ENCODE assay signal across 8 mouse cellular contexts in the genomic region with DNA sequence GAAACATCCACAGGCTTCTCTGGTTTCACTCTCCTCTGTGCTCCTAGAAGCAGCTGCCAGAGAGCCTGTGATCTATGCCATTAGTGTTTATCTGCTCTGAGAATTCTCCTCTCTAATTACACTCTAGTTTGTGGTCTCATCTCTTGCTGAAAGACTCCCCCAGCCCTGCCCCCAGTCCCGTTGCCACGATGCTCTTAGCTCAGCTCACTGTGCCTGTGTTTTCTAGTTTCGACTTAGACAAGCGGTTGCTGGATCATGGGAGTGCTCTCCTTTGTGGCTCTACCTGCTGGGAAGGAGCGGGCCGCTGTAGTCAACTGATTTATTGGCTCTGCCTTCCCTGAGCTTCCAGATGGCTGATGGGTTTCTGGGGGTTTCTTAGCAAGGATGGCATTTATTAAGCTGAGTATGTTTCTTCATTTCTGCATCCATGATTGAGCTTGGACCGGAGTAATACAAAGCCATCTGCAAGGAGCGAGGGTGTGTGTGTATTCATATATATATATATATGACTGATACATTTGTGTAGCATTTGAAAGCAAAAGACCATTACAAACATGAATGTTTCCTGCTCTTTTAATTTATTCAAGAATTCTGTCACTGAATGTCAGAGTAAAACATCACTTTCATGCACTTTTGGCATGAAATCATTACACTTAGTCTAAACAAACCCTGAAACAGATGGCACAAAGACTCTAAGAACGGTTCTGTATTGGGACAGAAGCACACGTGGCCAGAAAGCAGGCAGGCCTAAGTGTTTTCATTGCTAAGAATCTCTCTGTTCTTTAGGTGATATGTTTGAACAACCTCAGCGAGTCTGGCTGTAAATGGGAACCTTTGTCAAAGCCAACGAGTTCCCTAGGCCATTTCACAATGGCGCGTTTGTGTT. TPM values are rescaled to one million over a fixed set of nuclear protein-coding genes. Genes with fewer than 3 reads are reported as not detected.
DNase-seq lines count a peak whose midpoint lies in the region; ATAC-seq and TF ChIP-seq lines count a peak whose summit lies in the region.

No protein-coding gene starts in this region.

- H3K4me3 ChIP-seq in heart, embryonic 14.5 days (ENCODE audit: control insufficient read depth in 1 of 2, insufficient read depth in 1 of 2, low read depth in 1 of 2, low read length in 2 of 2), result no peak overlapping the region
- H3K4me3 ChIP-seq in embryonic facial prominence, embryonic 11.5 days (ENCODE audit: low read depth, low read length), result no peak overlapping the region
- H3K4me3 ChIP-seq in intestine, embryonic 14.5 days (ENCODE audit: low read depth, low read length), result no peak overlapping the region
- no peak overlapping the region for H3K4me3 ChIP-seq in myocyte

- intact Hi-C loops in gastrocnemius, postnatal 36 days (cut with DNase I), result no loop called here

- H3K27me3 ChIP-seq in heart, embryonic 14.5 days (ENCODE audit: control insufficient read depth, insufficient read depth, low read length), result no peaks in the 10 kb centered on the region
- H3K27me3 ChIP-seq in embryonic facial prominence, embryonic 11.5 days (ENCODE audit: control insufficient read depth, insufficient read depth, low read length), result no peaks in the 10 kb centered on the region
- no peaks in the 10 kb centered on the region for H3K27me3 ChIP-seq in intestine, embryonic 14.5 days (replicated peaks; ENCODE audit: control insufficient read depth, insufficient read depth, low read length)
- no peaks in the 10 kb centered on the region for H3K27me3 ChIP-seq in myocyte (ENCODE audit: control insufficient read depth, insufficient read depth, insufficient read length)

- no peaks in the 10 kb centered on the region for H3K79me2 ChIP-seq in myocyte (ENCODE audit: control insufficient read depth, insufficient read depth)

- H3K27ac ChIP-seq in heart, embryonic 14.5 days (replicated peaks in 1 of 2; ENCODE audit: control insufficient read depth in 1 of 2, insufficient read depth in 1 of 2, low read depth in 2 of 2, low read length in 2 of 2), result no peak overlapping the region
- no peak overlapping the region for H3K27ac ChIP-seq in embryonic facial prominence, embryonic 11.5 days (replicated peaks; ENCODE audit: low read depth, low read length)
- peak overlapping the region; percentile 57 for H3K27ac ChIP-seq in intestine, embryonic 14.5 days (ENCODE audit: low read depth)

- no peak for ATAC-seq in heart, embryonic 14.5 days (ENCODE audit: insufficient number of reproducible peaks, insufficient read depth, low FRiP score, low read depth)
- ATAC-seq in embryonic facial prominence, embryonic 11.5 days (replicated peaks; ENCODE audit: insufficient number of reproducible peaks, low FRiP score, low TSS enrichment, low read depth), result 0 out of 2 replicates have a peak, but pooled peaks have one; percentile 39
- ATAC-seq in intestine, embryonic 14.5 days (replicated peaks; ENCODE audit: low FRiP score, low TSS enrichment, low read depth), result no peak

- DNase-seq in heart, adult 8-10 months (ENCODE audit: low spot score), result no peak
- DNase-seq in embryonic facial prominence, embryonic 11.5 days (ENCODE audit: low spot score), result peak; percentile 24
- no peak for DNase-seq in intestine, embryonic 14.5 days (ENCODE audit: low spot score)
- no peak for DNase-seq in adrenal gland, postnatal 14 days
- DNase-seq in gastrocnemius, postnatal 36 days, result no peak
- DNase-seq in thymus, adult 18-20 months, result no peak

- TF ChIP-seq POLR2A in myocyte (IDR thresholded peaks at IDR 0.05; ENCODE audit: insufficient read length, low read depth), result no peak

- no peaks in the 10 kb centered on the region for H3K9me3 ChIP-seq in heart, embryonic 14.5 days (ENCODE audit: control insufficient read depth, low read length)
- no peaks in the 10 kb centered on the region for H3K9me3 ChIP-seq in embryonic facial prominence, embryonic 11.5 days (replicated peaks; ENCODE audit: control insufficient read depth, low read length)
- no peaks in the 10 kb centered on the region for H3K9me3 ChIP-seq in intestine, embryonic 14.5 days (ENCODE audit: control insufficient read depth, low read length)

- peak overlapping the region; percentile 25; the same call in 1 of the 2 replicates for H3K9ac ChIP-seq in heart, embryonic 14.5 days (ENCODE audit: low read length)
- H3K9ac ChIP-seq in embryonic facial prominence, embryonic 11.5 days (replicated peaks; ENCODE audit: low read length), result peak overlapping the region; percentile 4; the same call in 1 of the 2 replicates
- H3K9ac ChIP-seq in intestine, embryonic 14.5 days (ENCODE audit: low read length), result no peak overlapping the region

- H3K4me1 ChIP-seq in heart, embryonic 14.5 days (ENCODE audit: control insufficient read depth in 2 of 2, insufficient read depth in 2 of 2, low read length in 2 of 2), result peaks cover 4 to 13% of the 10 kb centered on the region in 2 experiments; a peak in 3 of 4 replicates
- H3K4me1 ChIP-seq in embryonic facial prominence, embryonic 11.5 days (ENCODE audit: control insufficient read depth, insufficient read depth, low read length), result no peaks in the 10 kb centered on the region
- peaks cover 20% of the 10 kb centered on the region for H3K4me1 ChIP-seq in intestine, embryonic 14.5 days (replicated peaks; ENCODE audit: control insufficient read depth, insufficient read depth, low read length)

- 49% methylated on average over 14 of the region's 14 CpGs for WGBS in heart, embryonic 14.5 days
- 34% methylated on average over 14 of the region's 14 CpGs for WGBS in embryonic facial prominence, embryonic 11.5 days
- 22% methylated on average over 14 of the region's 14 CpGs for WGBS in intestine, embryonic 14.5 days

- H3K4me2 ChIP-seq in heart, embryonic 14.5 days (ENCODE audit: low read length), result peak overlapping the region; percentile 13; the same call in 1 of the 2 replicates
- H3K4me2 ChIP-seq in embryonic facial prominence, embryonic 11.5 days (ENCODE audit: low read depth, low read length), result no peak overlapping the region
- H3K4me2 ChIP-seq in intestine, embryonic 14.5 days (ENCODE audit: low read length), result peak overlapping the region; percentile 9
- peak overlapping the region; percentile 5 for H3K4me2 ChIP-seq in myocyte (ENCODE audit: low read depth)

- no peaks in the 10 kb centered on the region for H3K36me3 ChIP-seq in heart, embryonic 14.5 days (ENCODE audit: control insufficient read depth, insufficient read depth, low read length)
- H3K36me3 ChIP-seq in embryonic facial prominence, embryonic 11.5 days (replicated peaks; ENCODE audit: control insufficient read depth, insufficient read depth, low read depth, low read length), result no peaks in the 10 kb centered on the region
- H3K36me3 ChIP-seq in intestine, embryonic 14.5 days (ENCODE audit: control insufficient read depth, insufficient read depth, low read length), result no peaks in the 10 kb centered on the region
- H3K36me3 ChIP-seq in myocyte (ENCODE audit: control insufficient read depth, insufficient read depth), result no peaks in the 10 kb centered on the region

- no peak overlapping the region for H3ac ChIP-seq in myocyte (ENCODE audit: control insufficient read depth, insufficient read length)

TF ChIP-seq in myocyte, 11 proteins besides CTCF, POLR2A, EP300 and RAD21:
- no peak for TF ChIP-seq MAX (IDR thresholded peaks at IDR 0.05; ENCODE audit: low read depth)
- no peak for TF ChIP-seq MYOG (IDR thresholded peaks at IDR 0.05; ENCODE audit: control insufficient read depth in 1 of 3, insufficient read depth in 1 of 3, insufficient read length in 2 of 3, low read depth in 2 of 3)

RNA-seq across cellular contexts. Expression of gene Cd24a, which starts 23.7 kb away (rescaled TPM):
- 80.4 and 81.2 TPM in 2 replicates for polyA plus RNA-seq in heart, embryonic 14.5 days (2014; fragmentation: Nextera tagmentation; extraction: Ambion mirVana)
- 10 to 100 TPM in 1 of 4 experiments, 1 to 10 TPM in 3; 2.2 to 12.2 (median 3.4) TPM for total RNA-seq in heart, adult 8-10 months (2022)
- 595 and 626 TPM in 2 replicates for polyA plus RNA-seq in embryonic facial prominence, embryonic 11.5 days (2014; fragmentation: Nextera tagmentation; extraction: Ambion mirVana)
- polyA plus RNA-seq in intestine, embryonic 14.5 days (2014; fragmentation: Nextera tagmentation; extraction: Ambion mirVana), result 254 and 287 TPM in 2 replicates
- polyA plus RNA-seq in myocyte (2012; fragmentation: generic; extraction: Trizol), result 31.2 TPM
- 67.5 and 81.0 TPM in 2 replicates for total RNA-seq in adrenal gland, postnatal 14 days (2021)
- total RNA-seq in gastrocnemius, postnatal 36 days (2021), result 100 to 1,000 TPM in 1 of 2 experiments, 10 to 100 TPM in 1; 54.5 to 100 TPM
